Mouse (Mus musculus) MEL (cell line): ENCODE data around the gene Slain1. TPM values are rescaled to one million over a fixed set of nuclear protein-coding genes. Genes with fewer than 3 reads are reported as not detected.

Experiments used
- DNase-seq: peaks from one replicate; pipeline ENCODE4 v3.0.0; 2011; ENCODE audit warnings: low read depth, low spot score
- H3K27ac ChIP-seq: 2 replicates; pipeline ENCODE4 v1.5.1; 2012; ENCODE audit warnings: low read depth, mild to moderate bottlenecking, control low read depth, low read length, moderate library complexity; ENCODE audit not compliant: control insufficient read depth
- H3K27me3 ChIP-seq, 2 experiments: fragments of 150-350 bp in 1 of 2; sonication (generic) in 1 of 2; 2 replicates each; pipeline ENCODE4 v1.6.1; 2012; ENCODE audit warnings: low read length in 2 of 2, mild to moderate bottlenecking in 2 of 2, improper control_type of control experiment in 1 of 2, moderate library complexity in 1 of 2; ENCODE audit not compliant: insufficient read depth in 2 of 2, control insufficient read depth in 1 of 2
- H3K36me3 ChIP-seq, 2 experiments: 2 replicates each; pipeline ENCODE4 v1.6.1; 2012 to 2014; ENCODE audit warnings: low read length in 2 of 2, improper control_type of control experiment in 1 of 2, inconsistent platforms in 1 of 2, mild to moderate bottlenecking in 1 of 2; ENCODE audit not compliant: insufficient read depth in 2 of 2, control insufficient read depth in 1 of 2
- H3K4me1 ChIP-seq, 2 experiments: fragments of 150-350 bp in 1 of 2; sonication (generic) in 1 of 2; 2 replicates each; pipeline ENCODE4 v1.6.1; 2012; ENCODE audit warnings: low read length in 2 of 2, improper control_type of control experiment in 1 of 2, mild to moderate bottlenecking in 1 of 2; ENCODE audit not compliant: insufficient read depth in 2 of 2, control insufficient read depth in 1 of 2
- H3K4me3 ChIP-seq, 2 experiments: fragments of 150-350 bp in 1 of 2; sonication (generic) in 1 of 2; 2 replicates each; pipeline ENCODE4 v1.5.1; 2012; ENCODE audit warnings: low read depth in 2 of 2, low read length in 2 of 2, mild to moderate bottlenecking in 2 of 2, moderate library complexity in 2 of 2, control low read depth in 1 of 2, improper control_type of control experiment in 1 of 2; ENCODE audit not compliant: control insufficient read depth in 1 of 2, insufficient read depth in 1 of 2
- H3K79me2 ChIP-seq: 2 replicates; pipeline ENCODE4 v1.6.1; 2012; ENCODE audit warnings: mild to moderate bottlenecking, low read length, moderate library complexity; ENCODE audit not compliant: control insufficient read depth, poor library complexity, insufficient read depth
- H3K9ac ChIP-seq: 2 replicates; pipeline ENCODE4 v1.6.1; 2012; ENCODE audit warnings: low read depth, mild to moderate bottlenecking, control low read depth, low read length, moderate library complexity; ENCODE audit not compliant: control insufficient read depth, poor library complexity, severe bottlenecking
- H3K9me3 ChIP-seq: fragments of 150-350 bp; sonication (generic); replicated peaks from 2 replicates; pipeline ENCODE4 v1.6.1; 2012; ENCODE audit warnings: mild to moderate bottlenecking, low read length, improper control_type of control experiment, moderate library complexity; ENCODE audit not compliant: insufficient read depth
- BHLHE40 ChIP-seq: IDR thresholded peaks from 2 replicates; pipeline ENCODE4 v1.6.1; 2012; ENCODE audit warnings: low read depth, mild to moderate bottlenecking, inconsistent platforms, low read length, improper control_type of control experiment, borderline replicate concordance
- CHD1 ChIP-seq: IDR thresholded peaks from 2 replicates; pipeline ENCODE4 v1.6.1; 2012; ENCODE audit warnings: low read depth, mild to moderate bottlenecking, inconsistent platforms, low read length, improper control_type of control experiment
- CHD2 ChIP-seq: IDR thresholded peaks from 2 replicates; pipeline ENCODE4 v1.6.1; 2011; ENCODE audit warnings: low read length, improper control_type of control experiment
- E2F4 ChIP-seq: IDR thresholded peaks from 2 replicates; pipeline ENCODE4 v1.6.1; 2011; ENCODE audit warnings: low read depth, low read length, improper control_type of control experiment, borderline replicate concordance
- ELF1 ChIP-seq: IDR thresholded peaks from 2 replicates; pipeline ENCODE4 v1.6.1; 2014; ENCODE audit warnings: low read depth, mild to moderate bottlenecking, inconsistent platforms, low read length, improper control_type of control experiment, moderate library complexity
- EP300 ChIP-seq, 2 experiments: IDR thresholded peaks; 2 replicates each; pipeline ENCODE4 v1.6.1; 2011; ENCODE audit warnings: improper control_type of control experiment in 2 of 2, low read length in 2 of 2, low read depth in 1 of 2, mild to moderate bottlenecking in 1 of 2
- GABPA ChIP-seq: IDR thresholded peaks from 2 replicates; pipeline ENCODE4 v1.6.1; 2012; ENCODE audit warnings: low read depth, mild to moderate bottlenecking, inconsistent platforms, low read length, improper control_type of control experiment, moderate library complexity
- GATA1 ChIP-seq: IDR thresholded peaks from 2 replicates; pipeline ENCODE4 v1.6.1; 2011; ENCODE audit warnings: low read depth, low read length, improper control_type of control experiment
- KAT2A ChIP-seq: conservative IDR thresholded peaks from 2 replicates; pipeline ENCODE4 v1.6.1; 2012; ENCODE audit warnings: low read depth, low read length, improper control_type of control experiment, inconsistent platforms
- MYB ChIP-seq: IDR thresholded peaks from 2 replicates; pipeline ENCODE4 v1.6.1; 2011; ENCODE audit warnings: mild to moderate bottlenecking, low read depth, low read length, improper control_type of control experiment
- NELFE ChIP-seq: IDR thresholded peaks from 2 replicates; pipeline ENCODE4 v1.6.1; 2011; ENCODE audit warnings: low read depth, low read length, improper control_type of control experiment
- POLR2AphosphoS2 ChIP-seq: IDR thresholded peaks from 2 replicates; pipeline ENCODE4 v1.6.1; 2011; ENCODE audit warnings: low read length, improper control_type of control experiment
- RCOR1 ChIP-seq: IDR thresholded peaks from 2 replicates; pipeline ENCODE4 v1.6.1; 2012; ENCODE audit warnings: low read depth, mild to moderate bottlenecking, inconsistent platforms, low read length, improper control_type of control experiment
- SIN3A ChIP-seq: IDR thresholded peaks from 2 replicates; pipeline ENCODE4 v1.6.1; 2012; ENCODE audit warnings: low read length, improper control_type of control experiment, inconsistent platforms
- SMC3 ChIP-seq: IDR thresholded peaks from 2 replicates; pipeline ENCODE4 v1.6.1; 2011; ENCODE audit warnings: low read depth, low read length, improper control_type of control experiment
- TAL1 ChIP-seq: IDR thresholded peaks from 2 replicates; pipeline ENCODE4 v1.6.1; 2012; ENCODE audit warnings: mild to moderate bottlenecking, inconsistent platforms, low read length, moderate library complexity, mixed read lengths
- TBP ChIP-seq: IDR thresholded peaks from 2 replicates; pipeline ENCODE4 v1.8.0; 2011; ENCODE audit warnings: low read depth, low read length, improper control_type of control experiment
- TCF12 ChIP-seq: IDR thresholded peaks from 2 replicates; pipeline ENCODE4 v1.6.1; 2014; ENCODE audit warnings: low read depth, mild to moderate bottlenecking, inconsistent platforms, low read length, improper control_type of control experiment, moderate library complexity
- UBTF ChIP-seq: IDR thresholded peaks from 2 replicates; pipeline ENCODE4 v1.6.1; 2012; ENCODE audit warnings: low read depth, mild to moderate bottlenecking, inconsistent platforms, low read length, improper control_type of control experiment, moderate library complexity, borderline replicate concordance; ENCODE audit not compliant: insufficient read depth
- ZC3H11A ChIP-seq: IDR thresholded peaks from 2 replicates; pipeline ENCODE4 v1.6.1; 2012; ENCODE audit warnings: low read depth, mild to moderate bottlenecking, inconsistent platforms, low read length, improper control_type of control experiment
- ZMIZ1 ChIP-seq: IDR thresholded peaks from 2 replicates; pipeline ENCODE4 v1.6.1; 2012; ENCODE audit warnings: low read depth, mild to moderate bottlenecking, inconsistent platforms, low read length, improper control_type of control experiment, moderate library complexity
- ZNF384 ChIP-seq: IDR thresholded peaks from 2 replicates; pipeline ENCODE4 v1.6.1; 2012; ENCODE audit warnings: low read depth, mild to moderate bottlenecking, inconsistent platforms, low read length, improper control_type of control experiment
- polyA plus RNA-seq, 2 experiments: library from polyadenylated mRNA; stranded (reverse) in 1 of 2; unstranded in 1 of 2; fragments of >175 nt in 1 of 2; fragments of >200 nt in 1 of 2; gene quantifications; 2 replicates each; pipeline versions ENCODE4 v1.2.1 to v1.2.4; 2012; ENCODE audit warnings: low replicate concordance in 2 of 2, low read depth in 1 of 2; ENCODE audit not compliant: insufficient read length in 2 of 2, insufficient read depth in 1 of 2, missing spikeins in 1 of 2
- total RNA-seq: library from RNA; depleted of rRNA; stranded (reverse); fragments of 300-350 nt; gene quantifications from 2 replicates; pipeline ENCODE4 v1.2.3, GENCODE M21; 2012

Slain1 gene
- total and polyA plus RNA-seq, 3 experiments = not detected

DNA sequence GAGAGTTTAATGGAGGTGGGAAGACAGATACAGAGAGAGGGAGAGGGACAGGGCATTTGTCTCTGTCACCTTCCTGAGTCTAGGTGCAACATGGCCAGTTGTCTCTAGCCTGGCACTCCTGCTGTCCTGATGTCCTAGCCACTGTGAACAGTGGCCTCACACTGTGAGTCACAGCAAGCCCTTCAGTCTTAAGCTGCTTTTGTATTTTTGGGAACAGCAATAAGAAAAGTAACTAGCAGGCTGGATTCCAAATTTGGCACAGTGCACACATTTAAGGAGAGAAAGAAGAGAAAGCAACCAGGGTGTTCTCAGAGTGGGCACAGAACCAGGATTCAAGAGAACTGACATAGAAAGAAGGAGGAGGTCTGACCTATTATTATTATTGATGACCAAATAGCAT, 101.4 kb downstream of the Slain1 start:
- Histone ChIP-seq H3K27ac (no peak overlapping the region), H3K4me3 (no peak overlapping the region), H3K36me3 (no peaks in the 10 kb centered on the region), H3K79me2 (no peaks in the 10 kb centered on the region), H3K4me1 (no peaks in the 10 kb centered on the region), H3K9ac (no peak overlapping the region), H3K9me3 (no peaks in the 10 kb centered on the region), H3K27me3 (no peaks in the 10 kb centered on the region)
- no peak for DNase-seq
- TF ChIP-seq NELFE (no peak), EP300 (IDR thresholded peaks at IDR 0.05; ENCODE audit: low read depth in 1 of 2, low read length in 2 of 2) (no peak), MYB (no peak), E2F4 (no peak), TCF12 (no peak), RCOR1 (no peak), TBP (no peak), UBTF (no peak), TAL1 (no peak), ZNF384 (no peak)

GRCm38 (mm10) chr14:103752773-103753172, 102.7 kb downstream of the Slain1 start:
- Histone ChIP-seq H3K4me3 (no peak overlapping the region), H3K4me1 (no peaks in the 10 kb centered on the region), H3K9me3 (no peaks in the 10 kb centered on the region), H3K79me2 (no peaks in the 10 kb centered on the region), H3K36me3 (no peaks in the 10 kb centered on the region)
- DNase-seq = no peak
- no peak for TF ChIP-seq POLR2AphosphoS2
- no peak for TF ChIP-seq ZC3H11A
- no peak for TF ChIP-seq RCOR1
- TF ChIP-seq ZMIZ1 = no peak
- TF ChIP-seq SIN3A = no peak
- no peak for TF ChIP-seq SMC3
- no peak for TF ChIP-seq BHLHE40
- TF ChIP-seq CHD2 = no peak
- TF ChIP-seq CHD1 = no peak
- no peak for TF ChIP-seq GATA1
- no peak for TF ChIP-seq KAT2A
- TF ChIP-seq GABPA = no peak
- no peak for TF ChIP-seq TAL1
- TF ChIP-seq ELF1 = no peak
- TF ChIP-seq, all 39 proteins: peak for 0
- Histone ChIP-seq H3K27ac (no peak overlapping the region), H3K27me3 (no peaks in the 10 kb centered on the region), H3K9ac (no peak overlapping the region)
